Mouse (Mus musculus) lung, embryonic 15.5 days (tissue): ENCODE measurements at regions not wholly inside any gene's neighbourhood (a gene's known extent, or its start where the extent isn't known, plus 50 kb on each side); places are given as distances from the start of the nearest gene placed in this dataset.
"Not testable (repeated sequence)": the region's sequence is repeated elsewhere in the genome, so short reads cannot be mapped to it uniquely, and the experiment has no call there.

Source experiments
- ATAC-seq: fragments of 200-750 bp; cut with Nextera tagmentation; 2 replicates; pipeline ENCODE4 v1.8.0; 2017; ENCODE audit warnings: moderate number of reproducible peaks, borderline replicate concordance; ENCODE audit not compliant: low FRiP score, low TSS enrichment; ENCODE audit errors: extremely low read depth
- H3K27ac ChIP-seq: fragments of 300-500 bp; sonication (generic); 2 replicates; pipeline ENCODE4 v1.5.1; 2015; ENCODE audit warnings: moderate library complexity, mild to moderate bottlenecking, inconsistent platforms
- H3K27me3 ChIP-seq: fragments of 300-500 bp; sonication (generic); 2 replicates; pipeline ENCODE4 v1.6.1; 2015; ENCODE audit warnings: inconsistent platforms
- H3K36me3 ChIP-seq: fragments of 300-500 bp; sonication (generic); 2 replicates; pipeline ENCODE4 v1.6.1; 2015; ENCODE audit warnings: inconsistent platforms
- H3K4me1 ChIP-seq: fragments of 300-500 bp; sonication (generic); 2 replicates; pipeline ENCODE4 v1.6.1; 2015; ENCODE audit warnings: inconsistent platforms
- H3K4me2 ChIP-seq: fragments of 300-500 bp; sonication (generic); 2 replicates; pipeline ENCODE4 v1.6.1; 2015; ENCODE audit warnings: inconsistent platforms, mild to moderate bottlenecking, moderate library complexity
- H3K4me3 ChIP-seq: fragments of 300-500 bp; sonication (generic); 2 replicates; pipeline ENCODE4 v1.5.1; 2015; ENCODE audit warnings: mild to moderate bottlenecking, inconsistent platforms
- H3K9ac ChIP-seq: fragments of 300-500 bp; sonication (generic); 2 replicates; pipeline ENCODE4 v1.6.1; 2015; ENCODE audit warnings: inconsistent platforms
- H3K9me3 ChIP-seq: fragments of 300-500 bp; sonication (generic); 2 replicates; pipeline ENCODE4 v1.6.1; 2016; ENCODE audit warnings: inconsistent platforms
- WGBS: fragments of 180-500 bp; shearing (Covaris S2); methylation state at CpG from one replicate; pipeline ENCODE4 v1.1.7; 2015; 5-methylcytosine and 5-hydroxymethylcytosine counted together

- Histone ChIP-seq H3K27ac (0 out of 2 replicates have a peak overlapping the region, but pooled peaks have one; percentile 13), H3K4me2 (no peak overlapping the region), H3K4me1 (no peaks in the 10 kb centered on the region), H3K36me3 (no peaks in the 10 kb centered on the region), H3K9me3 (no peaks in the 10 kb centered on the region), H3K4me3 (no peak overlapping the region), H3K27me3 (no peaks in the 10 kb centered on the region), H3K9ac (no peak overlapping the region)
- WGBS = 31% methylated on average over 2 of the region's 2 CpGs
- peak; percentile 27; the same call in 1 of the 2 replicates for ATAC-seq
Measured at GRCm38 (mm10) chr15:96078580-96078979, 208.7 kb upstream of the Arid2 start.

GRCm38 (mm10) chr15:96089676-96090075, 197.6 kb upstream of the Arid2 start:
- no peaks in the 10 kb centered on the region for H3K27me3 ChIP-seq
- WGBS = 66% methylated on average over 9 of the region's 9 CpGs
- ATAC-seq = no peak

DNA sequence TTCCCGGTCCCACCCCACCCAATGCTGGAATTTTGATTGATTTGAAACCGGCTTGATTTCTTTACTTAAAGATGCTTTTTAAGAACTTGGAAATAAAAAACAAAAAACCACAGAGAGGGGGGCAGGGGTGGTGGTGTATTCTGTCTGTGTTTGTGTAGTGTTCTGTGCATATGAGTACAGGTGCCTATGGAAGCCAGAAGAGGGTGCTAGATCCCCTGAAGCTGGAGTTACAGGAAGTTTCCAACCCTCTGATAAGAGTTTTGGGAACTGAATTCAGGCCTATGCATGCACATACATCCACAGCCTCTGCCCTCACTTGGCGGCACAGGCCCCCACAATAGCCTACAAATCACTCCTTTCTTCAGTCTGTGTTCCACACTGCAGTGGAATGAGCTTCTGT, 190.9 kb upstream of the Arid2 start:
- ATAC-seq = no peak
- Histone ChIP-seq H3K27ac (no peak overlapping the region), H3K4me2 (no peak overlapping the region), H3K9ac (no peak overlapping the region), H3K9me3 (no peaks in the 10 kb centered on the region), H3K36me3 (no peaks in the 10 kb centered on the region), H3K4me1 (no peaks in the 10 kb centered on the region), H3K27me3 (no peaks in the 10 kb centered on the region), H3K4me3 (no peak overlapping the region)
- 81% methylated on average over 3 of the region's 3 CpGs for WGBS

More at GRCm38 (mm10) chr15:96089676-96090075, 197.6 kb upstream of the Arid2 start:
- H3K4me3 ChIP-seq = no peak overlapping the region
- H3K36me3 ChIP-seq = no peaks in the 10 kb centered on the region
- H3K4me1 ChIP-seq = no peaks in the 10 kb centered on the region
- H3K27ac ChIP-seq = no peak overlapping the region
- no peak overlapping the region for H3K4me2 ChIP-seq
- no peaks in the 10 kb centered on the region for H3K9me3 ChIP-seq
- no peak overlapping the region for H3K9ac ChIP-seq

DNA sequence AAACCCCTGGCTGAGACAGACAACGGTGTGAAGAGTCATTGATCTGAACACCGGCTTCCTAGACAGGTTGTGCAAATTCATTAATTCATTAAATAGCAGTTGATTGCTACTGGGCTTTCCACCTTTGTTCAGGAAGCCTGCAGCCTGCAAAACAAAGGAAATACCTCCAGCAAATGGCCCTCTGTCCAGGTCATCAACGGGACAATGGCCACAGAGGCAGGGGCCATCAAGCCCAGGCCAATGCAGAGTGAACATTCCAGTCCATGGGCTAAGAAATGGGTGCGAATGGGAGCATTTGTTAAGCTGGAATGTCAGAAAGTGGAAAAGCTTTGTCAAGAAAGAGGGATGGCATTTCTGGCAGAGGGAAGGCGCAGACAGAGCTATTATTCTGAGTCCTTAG, 188.5 kb upstream of the Arid2 start:
- Histone ChIP-seq H3K27ac (no peak overlapping the region), H3K9ac (no peak overlapping the region), H3K36me3 (no peaks in the 10 kb centered on the region), H3K4me2 (no peak overlapping the region), H3K27me3 (no peaks in the 10 kb centered on the region), H3K4me3 (no peak overlapping the region), H3K9me3 (no peaks in the 10 kb centered on the region), H3K4me1 (no peaks in the 10 kb centered on the region)
- WGBS = 77% methylated on average over 5 of the region's 5 CpGs
- no peak for ATAC-seq

GRCm38 (mm10) chr15:96099844-96100640, 187.3 kb upstream of the Arid2 start:
- H3K4me2 ChIP-seq, H3K27ac ChIP-seq, H3K4me1 ChIP-seq, H3K9me3 ChIP-seq, H3K4me3 ChIP-seq, H3K9ac ChIP-seq, H3K27me3 ChIP-seq, H3K36me3 ChIP-seq: not testable (repeated sequence)
- ATAC-seq = peak; percentile 37; the same call in 1 of the 2 replicates
- 45% methylated on average over 13 of the region's 13 CpGs for WGBS

DNA sequence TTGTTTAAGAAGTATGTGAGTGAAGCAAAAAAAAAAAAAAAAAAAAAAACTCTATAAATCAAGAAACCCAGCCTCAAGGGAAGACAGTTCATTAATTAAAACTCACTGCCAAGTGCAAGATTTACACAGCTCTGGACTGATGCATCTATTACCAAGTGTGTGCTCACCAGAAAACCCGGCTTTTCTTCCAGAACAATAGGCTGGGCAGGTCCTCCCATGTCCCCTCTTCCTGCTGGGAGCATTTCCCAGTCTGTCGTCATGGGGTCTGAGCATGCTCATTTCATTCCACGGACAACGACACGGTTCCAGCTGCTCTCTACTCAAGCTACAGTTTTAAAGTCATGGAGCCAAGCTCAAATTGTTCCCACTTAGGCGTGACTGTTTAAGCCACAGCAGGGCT, 183.6 kb upstream of the Arid2 start:
- H3K27ac ChIP-seq = peak overlapping the region; percentile 27; the same call in 1 of the 2 replicates
- H3K4me3 ChIP-seq = no peak overlapping the region
- H3K4me1 ChIP-seq = no peaks in the 10 kb centered on the region
- H3K9me3 ChIP-seq = no peaks in the 10 kb centered on the region
- H3K9ac ChIP-seq = no peak overlapping the region
- H3K36me3 ChIP-seq = no peaks in the 10 kb centered on the region
- H3K27me3 ChIP-seq = no peaks in the 10 kb centered on the region
- 45% methylated on average over 6 of the region's 6 CpGs for WGBS
- no peak for ATAC-seq
- no peak overlapping the region for H3K4me2 ChIP-seq

GRCm38 (mm10) chr15:96107503-96107902, 179.8 kb upstream of the Arid2 start:
- no peak overlapping the region for H3K4me3 ChIP-seq
- peak; percentile 42; the same call in 1 of the 2 replicates for ATAC-seq
- no peaks in the 10 kb centered on the region for H3K36me3 ChIP-seq
- 0 out of 2 replicates have a peak overlapping the region, but pooled peaks have one; percentile 24 for H3K27ac ChIP-seq
- no peaks in the 10 kb centered on the region for H3K4me1 ChIP-seq
- no peak overlapping the region for H3K4me2 ChIP-seq
- H3K27me3 ChIP-seq = no peaks in the 10 kb centered on the region
- H3K9me3 ChIP-seq = no peaks in the 10 kb centered on the region
- 45% methylated on average over 4 of the region's 4 CpGs for WGBS
- H3K9ac ChIP-seq = no peak overlapping the region

DNA sequence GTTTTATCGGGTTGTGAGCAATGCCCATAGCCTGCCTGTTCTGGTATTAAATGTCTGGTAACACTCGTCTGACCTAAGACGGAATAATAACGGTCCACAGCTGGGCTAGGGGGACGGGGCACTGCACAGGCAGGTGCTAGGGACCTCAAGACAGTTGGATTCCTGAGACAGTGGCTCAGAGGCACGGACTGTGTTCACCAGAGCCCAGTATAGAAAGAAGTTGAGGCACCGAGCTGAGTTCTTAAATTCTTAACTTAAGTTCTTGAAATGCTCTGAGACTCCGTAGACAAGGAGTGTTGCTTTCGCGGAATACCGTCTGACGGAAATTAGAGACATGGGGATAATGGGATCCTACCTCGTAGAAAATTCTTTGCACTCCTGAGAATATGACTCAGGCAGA, 174.2 kb upstream of the Arid2 start:
- no peak overlapping the region for H3K9ac ChIP-seq
- no peak overlapping the region for H3K27ac ChIP-seq
- no peak overlapping the region for H3K4me2 ChIP-seq
- WGBS = 85% methylated on average over 13 of the region's 13 CpGs
- ATAC-seq = no peak
- H3K27me3 ChIP-seq = no peaks in the 10 kb centered on the region
- H3K36me3 ChIP-seq = no peaks in the 10 kb centered on the region
- no peaks in the 10 kb centered on the region for H3K9me3 ChIP-seq
- no peaks in the 10 kb centered on the region for H3K4me1 ChIP-seq
- H3K4me3 ChIP-seq = no peak overlapping the region

DNA sequence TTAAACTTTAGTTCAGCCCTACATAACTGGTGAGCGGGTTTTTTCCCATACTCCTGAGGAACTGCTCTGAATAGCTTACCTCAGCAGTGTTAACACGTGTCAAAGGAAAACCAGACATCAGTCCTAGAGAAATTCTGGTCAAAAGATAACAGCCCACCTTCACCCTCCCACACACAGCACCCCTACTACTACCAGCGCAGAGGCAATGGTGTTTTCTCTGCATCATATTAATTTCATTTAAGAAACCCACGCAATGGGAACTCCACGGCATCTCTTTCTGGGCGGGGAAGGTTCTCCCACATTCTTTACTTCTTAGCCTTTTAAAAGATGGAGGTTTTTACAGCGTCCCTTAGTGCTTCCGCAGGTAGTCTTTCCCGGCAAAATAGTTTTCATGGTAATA, 172.7 kb upstream of the Arid2 start:
- no peaks in the 10 kb centered on the region for H3K4me1 ChIP-seq
- no peak overlapping the region for H3K27ac ChIP-seq
- no peak overlapping the region for H3K9ac ChIP-seq
- no peaks in the 10 kb centered on the region for H3K27me3 ChIP-seq
- 57% methylated on average over 9 of the region's 9 CpGs for WGBS
- H3K4me2 ChIP-seq = no peak overlapping the region; the same call in 1 of the 2 replicates
- ATAC-seq = no peak
- H3K9me3 ChIP-seq = no peaks in the 10 kb centered on the region
- no peak overlapping the region for H3K4me3 ChIP-seq
- H3K36me3 ChIP-seq = no peaks in the 10 kb centered on the region

- H3K27me3 ChIP-seq = no peaks in the 10 kb centered on the region
- ATAC-seq = no peak
- no peaks in the 10 kb centered on the region for H3K4me1 ChIP-seq
- WGBS = 43% methylated on average over 10 of the region's 10 CpGs
- no peaks in the 10 kb centered on the region for H3K36me3 ChIP-seq
- no peaks in the 10 kb centered on the region for H3K9me3 ChIP-seq
- no peak overlapping the region for H3K27ac ChIP-seq
- no peak overlapping the region for H3K9ac ChIP-seq
- H3K4me3 ChIP-seq = no peak overlapping the region
- H3K4me2 ChIP-seq = no peak overlapping the region; the same call in 1 of the 2 replicates
Measured at GRCm38 (mm10) chr15:96115196-96115595, 172.1 kb upstream of the Arid2 start.

- Histone ChIP-seq H3K36me3 (no peaks in the 10 kb centered on the region), H3K4me3 (no peak overlapping the region), H3K4me1 (no peaks in the 10 kb centered on the region), H3K27me3 (no peaks in the 10 kb centered on the region), H3K27ac (no peak overlapping the region), H3K9ac (no peak overlapping the region), H3K4me2 (no peak overlapping the region), H3K9me3 (no peaks in the 10 kb centered on the region)
- no peak for ATAC-seq
- 83% methylated on average over 7 of the region's 7 CpGs for WGBS
Measured at GRCm38 (mm10) chr15:96119240-96119639, 168.1 kb upstream of the Arid2 start.

DNA sequence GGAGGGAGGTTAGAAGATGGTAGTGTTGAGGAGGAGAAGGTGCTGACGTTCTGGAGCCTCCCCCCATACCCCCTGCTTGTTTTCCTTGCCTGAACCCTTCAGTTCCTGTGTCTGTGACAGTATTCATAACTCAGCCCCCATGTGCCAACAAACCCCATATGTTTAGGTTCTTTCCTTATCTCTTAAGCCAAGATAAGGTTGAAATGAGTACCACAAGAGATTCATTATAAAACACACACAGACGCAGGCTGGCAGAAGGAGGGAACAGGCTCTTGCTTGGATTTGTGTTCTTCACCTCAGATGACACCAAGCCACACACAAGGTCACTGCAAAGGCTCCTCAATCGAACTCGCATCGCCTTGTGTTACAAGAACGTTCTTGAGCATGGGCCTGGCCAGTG, 162.9 kb upstream of the Arid2 start:
- Histone ChIP-seq H3K4me2 (no peak overlapping the region), H3K27ac (no peak overlapping the region), H3K36me3 (no peaks in the 10 kb centered on the region), H3K9me3 (no peaks in the 10 kb centered on the region), H3K9ac (no peak overlapping the region), H3K4me1 (no peaks in the 10 kb centered on the region), H3K27me3 (no peaks in the 10 kb centered on the region), H3K4me3 (no peak overlapping the region)
- no peak for ATAC-seq
- 45% methylated on average over 6 of the region's 6 CpGs for WGBS
